Mouse (Mus musculus): Measurements from ENCODE around the gene Arl6ip1. TPM values are rescaled to one million over a fixed set of nuclear protein-coding genes. Genes with fewer than 3 reads are reported as not detected.
"Not testable (repeated sequence)": the region's sequence is repeated elsewhere in the genome, so short reads cannot be mapped to it uniquely, and the experiment has no call there.

Arl6ip1 gene
- polyA plus RNA-seq (2016; fragmentation: Nextera tagmentation; extraction: Ambion mirVana): 369 and 385 TPM in 2 replicates

DNA sequence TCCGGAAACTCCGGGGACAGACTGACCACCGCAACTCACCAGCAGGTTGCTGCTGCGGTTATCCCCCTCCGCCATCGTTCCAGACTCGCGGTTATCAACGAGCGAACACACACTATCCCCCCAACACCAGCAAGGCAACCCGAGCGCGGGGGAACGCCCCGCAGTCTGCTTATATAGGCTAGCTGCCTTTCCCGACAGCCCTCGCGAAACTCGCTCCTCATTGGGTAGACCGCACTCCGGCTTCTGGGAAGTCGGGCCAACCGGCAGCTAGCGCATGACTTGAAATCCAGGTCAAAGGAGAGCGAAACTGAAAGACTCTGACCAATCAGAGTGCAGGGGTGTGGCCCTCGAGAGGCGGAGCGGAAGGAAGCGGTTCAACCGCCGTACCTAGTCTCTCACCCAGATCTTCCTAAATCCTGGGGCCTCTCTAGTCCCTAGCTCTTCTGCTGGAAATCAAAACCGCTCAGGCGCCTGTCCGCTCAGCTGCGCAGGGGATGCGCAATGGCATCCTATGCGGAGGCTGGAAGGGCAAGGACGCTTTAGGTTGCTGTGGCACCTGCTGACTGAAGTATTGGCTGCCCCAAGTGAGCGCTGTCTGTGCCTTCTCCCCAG is at the start of gene Arl6ip1:
Arl6ip1 (minus strand) TSS at position 233 of the 612 bp plus-strand sequence.
- Histone ChIP-seq H3K27ac (ENCODE audit: poor library complexity, severe bottlenecking) (peak within 1 kb of the TSS; percentile 93), H3K27me3 (replicated peaks) (no peaks in the 10 kb centered on the region), H3K36me3 (peaks cover 24% of the 10 kb centered on the region), H3K4me2 (peak within 1 kb of the TSS; percentile 89), H3K9me3 (replicated peaks) (no peaks in the 10 kb centered on the region), H3K4me1 (replicated peaks) (peaks cover 30% of the 10 kb centered on the region), H3K9ac (peak within 1 kb of the TSS; percentile 92), H3K4me3 (peak within 1 kb of the TSS; percentile 96)
- under 1% methylated on average over 39 of the region's 39 CpGs for WGBS
- ATAC-seq (ENCODE audit: insufficient number of reproducible peaks, low FRiP score): peak; percentile 99

DNA sequence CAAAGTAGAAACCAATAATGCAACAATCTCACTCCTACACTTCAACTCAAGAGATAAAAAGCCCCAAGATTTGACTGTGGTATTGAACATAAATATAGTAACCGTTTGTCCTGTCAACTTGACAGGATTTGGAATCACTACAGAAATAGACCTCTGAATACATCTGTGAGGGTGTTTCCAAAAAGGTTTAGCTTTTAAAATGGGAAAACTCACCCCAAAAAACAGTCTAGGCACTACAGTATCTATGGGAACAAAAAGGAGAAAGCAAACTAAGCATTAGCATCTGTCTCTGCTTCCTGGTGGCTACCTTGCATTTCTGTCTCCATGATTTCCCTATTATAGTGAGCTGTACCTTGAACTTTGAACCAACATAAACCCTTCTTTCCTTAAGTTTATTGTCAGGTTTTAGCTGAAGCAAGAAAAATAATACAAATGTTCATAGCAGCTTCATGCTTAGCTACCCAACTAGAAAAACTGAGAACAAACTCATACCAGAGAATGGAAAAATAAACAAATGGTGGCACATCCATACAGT is 46.4 kb upstream of the Arl6ip1 start:
- Histone ChIP-seq H3K27ac (ENCODE audit: poor library complexity, severe bottlenecking) (no peak overlapping the region), H3K4me3 (no peak overlapping the region), H3K9me3 (replicated peaks) (no peaks in the 10 kb centered on the region), H3K4me1 (replicated peaks) (peaks cover 7% of the 10 kb centered on the region), H3K4me2 (no peak overlapping the region), H3K27me3 (replicated peaks) (no peaks in the 10 kb centered on the region), H3K9ac (no peak overlapping the region), H3K36me3 (peaks cover 55% of the 10 kb centered on the region)
- no peak for ATAC-seq (ENCODE audit: insufficient number of reproducible peaks, low FRiP score)
- WGBS: 57% methylated on average over 1 of the region's 1 CpGs

DNA sequence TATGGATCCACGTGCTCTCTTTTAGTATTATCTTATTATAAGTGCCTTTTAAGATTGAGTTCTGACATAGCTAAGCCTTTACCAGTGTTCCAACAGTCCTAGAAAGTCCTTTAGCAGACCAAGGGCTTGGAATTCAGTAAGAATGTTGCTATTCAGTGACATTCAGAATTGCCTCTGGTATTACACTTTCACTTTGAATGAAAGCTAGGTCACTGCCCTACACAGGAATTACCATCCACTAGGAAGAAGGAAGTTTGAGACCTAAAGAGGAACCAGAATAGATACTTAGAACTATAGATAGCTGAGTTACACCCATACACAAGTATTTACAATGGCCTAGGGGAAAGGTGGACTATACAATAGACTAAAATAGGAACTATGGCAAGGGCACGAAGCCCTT is 40.7 kb upstream of the Arl6ip1 start:
- 83% methylated on average over 2 of the region's 2 CpGs for WGBS
- peaks cover 62% of the 10 kb centered on the region for H3K36me3 ChIP-seq
- ATAC-seq (ENCODE audit: insufficient number of reproducible peaks, low FRiP score); H3K27me3 ChIP-seq (replicated peaks); H3K9ac ChIP-seq; H3K4me2 ChIP-seq; H3K4me1 ChIP-seq (replicated peaks); H3K27ac ChIP-seq (ENCODE audit: poor library complexity, severe bottlenecking); H3K9me3 ChIP-seq (replicated peaks); H3K4me3 ChIP-seq: not testable (repeated sequence)

DNA sequence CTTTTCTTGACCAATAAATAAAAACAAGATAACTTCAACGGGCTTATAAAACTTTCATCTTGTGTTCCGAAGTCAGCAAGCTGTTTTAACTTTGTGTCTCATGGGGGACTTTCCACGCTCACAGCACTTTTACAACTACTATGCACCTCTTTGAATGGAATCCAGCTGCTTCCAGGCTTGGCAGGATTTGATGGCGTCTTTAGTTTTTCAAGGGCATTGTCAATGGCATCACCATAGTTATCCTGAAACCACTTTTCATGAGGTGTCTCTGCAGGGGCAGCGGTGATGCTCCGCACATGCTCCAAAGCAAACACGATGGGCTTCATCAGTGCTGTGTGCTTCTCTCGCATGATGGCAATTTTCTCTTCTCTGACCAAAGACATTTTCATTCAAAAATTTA is 33.5 kb upstream of the Arl6ip1 start:
- Histone ChIP-seq H3K4me1 (replicated peaks) (no peaks in the 10 kb centered on the region), H3K9me3 (replicated peaks) (no peaks in the 10 kb centered on the region), H3K4me3 (no peak overlapping the region), H3K9ac (no peak overlapping the region), H3K27me3 (replicated peaks) (no peaks in the 10 kb centered on the region), H3K36me3 (peaks cover 53% of the 10 kb centered on the region), H3K4me2 (no peak overlapping the region), H3K27ac (ENCODE audit: poor library complexity, severe bottlenecking) (no peak overlapping the region)
- 91% methylated on average over 8 of the region's 8 CpGs for WGBS
- ATAC-seq (ENCODE audit: insufficient number of reproducible peaks, low FRiP score): no peak

DNA sequence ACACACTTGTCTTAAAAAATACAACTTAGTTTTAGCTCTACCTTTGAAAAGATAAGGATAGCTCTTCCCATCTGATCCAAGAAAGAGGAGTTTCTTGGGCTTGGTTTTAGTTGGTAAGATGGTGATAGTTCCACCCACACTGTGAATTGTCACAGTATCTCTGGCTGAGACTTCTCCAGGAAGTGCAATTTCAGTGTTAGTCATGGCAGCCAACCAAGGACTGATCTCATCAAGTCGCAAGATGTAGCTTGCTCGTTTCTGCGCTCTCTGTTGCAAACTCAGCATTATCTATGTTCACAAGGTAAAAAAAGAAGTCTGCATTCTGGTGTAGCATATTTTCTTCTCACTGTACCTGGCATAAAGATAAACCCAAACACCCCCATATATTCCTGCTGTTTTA is 30.7 kb upstream of the Arl6ip1 start:
- H3K4me3 ChIP-seq: no peak overlapping the region
- WGBS: 86% methylated on average over 3 of the region's 3 CpGs
- no peaks in the 10 kb centered on the region for H3K27me3 ChIP-seq (replicated peaks)
- peaks cover 5% of the 10 kb centered on the region; the same call in 1 of the 2 replicates for H3K4me1 ChIP-seq (replicated peaks)
- no peak overlapping the region for H3K9ac ChIP-seq
- H3K27ac ChIP-seq (ENCODE audit: poor library complexity, severe bottlenecking): no peak overlapping the region
- peaks cover 57% of the 10 kb centered on the region for H3K36me3 ChIP-seq
- ATAC-seq (ENCODE audit: insufficient number of reproducible peaks, low FRiP score): no peak
- H3K4me2 ChIP-seq: no peak overlapping the region
- H3K9me3 ChIP-seq (replicated peaks): no peaks in the 10 kb centered on the region

DNA sequence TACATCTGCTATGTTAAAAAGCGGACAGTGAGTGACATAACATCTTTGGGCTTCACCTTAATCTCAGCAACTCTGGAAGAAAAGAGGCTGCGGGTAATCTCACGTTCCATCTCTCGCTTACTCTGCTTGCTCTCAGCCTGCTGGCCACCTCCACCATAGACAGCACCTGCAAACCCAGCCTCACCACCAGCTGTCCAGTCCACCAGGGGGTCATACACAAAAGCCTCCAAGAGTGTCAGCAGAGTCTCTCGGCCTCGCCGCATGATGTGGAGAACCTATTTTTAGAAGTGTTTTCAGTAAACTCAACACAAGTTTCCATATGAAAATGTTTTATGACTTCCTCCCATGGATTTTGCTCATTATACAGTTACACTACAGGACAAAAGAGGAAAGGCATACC is 27.0 kb upstream of the Arl6ip1 start:
- Histone ChIP-seq H3K27ac (ENCODE audit: poor library complexity, severe bottlenecking) (no peak overlapping the region), H3K9ac (no peak overlapping the region), H3K4me2 (no peak overlapping the region), H3K36me3 (peaks cover 77% of the 10 kb centered on the region), H3K9me3 (replicated peaks) (no peaks in the 10 kb centered on the region), H3K27me3 (replicated peaks) (no peaks in the 10 kb centered on the region), H3K4me1 (replicated peaks) (peaks cover 5% of the 10 kb centered on the region; the same call in 1 of the 2 replicates), H3K4me3 (no peak overlapping the region)
- no peak for ATAC-seq (ENCODE audit: insufficient number of reproducible peaks, low FRiP score)
- 78% methylated on average over 7 of the region's 7 CpGs for WGBS

DNA sequence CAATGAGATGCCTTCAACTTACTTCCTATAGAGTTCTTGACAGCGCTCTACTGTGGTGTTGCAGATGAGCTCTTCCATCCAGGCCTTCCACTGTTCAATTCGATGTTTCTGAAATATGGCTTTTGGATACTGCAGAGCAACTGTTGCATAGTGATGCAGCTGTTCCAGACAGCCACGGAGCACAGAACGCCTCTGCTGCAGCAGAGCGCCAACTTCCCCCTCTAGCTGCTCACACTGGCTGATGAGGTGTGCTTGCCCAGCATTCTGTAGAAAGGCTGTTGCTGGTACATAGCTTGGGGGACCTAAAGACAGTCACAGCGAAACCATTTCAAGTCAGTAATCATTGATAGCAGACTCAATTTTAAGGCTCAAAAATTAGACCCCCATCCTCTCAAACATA is 24.7 kb upstream of the Arl6ip1 start:
- 94% methylated on average over 6 of the region's 6 CpGs for WGBS
- H3K9me3 ChIP-seq (replicated peaks): no peaks in the 10 kb centered on the region
- H3K27ac ChIP-seq (ENCODE audit: poor library complexity, severe bottlenecking): no peak overlapping the region
- no peak overlapping the region for H3K9ac ChIP-seq
- no peak overlapping the region for H3K4me2 ChIP-seq
- peaks cover 74% of the 10 kb centered on the region for H3K36me3 ChIP-seq
- ATAC-seq (ENCODE audit: insufficient number of reproducible peaks, low FRiP score): no peak
- H3K4me1 ChIP-seq (replicated peaks): peaks cover 5% of the 10 kb centered on the region; the same call in 1 of the 2 replicates
- H3K27me3 ChIP-seq (replicated peaks): no peaks in the 10 kb centered on the region
- no peak overlapping the region for H3K4me3 ChIP-seq

DNA sequence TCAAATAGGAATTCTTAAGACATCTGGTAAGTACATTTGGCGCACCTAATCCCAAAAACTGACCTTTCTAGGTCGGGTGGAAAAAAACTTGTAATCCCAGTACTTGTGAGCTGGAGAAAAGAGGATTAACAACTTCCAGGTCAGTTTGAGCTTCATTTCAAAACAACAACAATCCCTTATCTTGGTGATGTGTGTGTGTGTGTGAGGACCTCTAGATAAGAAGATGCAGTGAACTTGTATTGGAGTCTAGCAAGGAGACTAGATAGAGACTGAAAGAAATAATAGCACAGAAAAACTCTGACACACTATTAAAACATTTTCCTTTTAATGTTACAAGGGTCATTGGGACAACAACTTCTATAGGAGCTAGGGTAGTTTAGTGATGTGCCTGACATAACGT is 14.1 kb upstream of the Arl6ip1 start:
- H3K36me3 ChIP-seq: peaks cover 62% of the 10 kb centered on the region
- no peak overlapping the region for H3K4me3 ChIP-seq
- H3K27ac ChIP-seq (ENCODE audit: poor library complexity, severe bottlenecking): no peak overlapping the region
- no peaks in the 10 kb centered on the region for H3K4me1 ChIP-seq (replicated peaks)
- H3K9ac ChIP-seq: no peak overlapping the region
- H3K9me3 ChIP-seq (replicated peaks): no peaks in the 10 kb centered on the region
- no peak for ATAC-seq (ENCODE audit: insufficient number of reproducible peaks, low FRiP score)
- WGBS: 78% methylated on average over 3 of the region's 3 CpGs
- H3K4me2 ChIP-seq: no peak overlapping the region
- no peaks in the 10 kb centered on the region for H3K27me3 ChIP-seq (replicated peaks)

DNA sequence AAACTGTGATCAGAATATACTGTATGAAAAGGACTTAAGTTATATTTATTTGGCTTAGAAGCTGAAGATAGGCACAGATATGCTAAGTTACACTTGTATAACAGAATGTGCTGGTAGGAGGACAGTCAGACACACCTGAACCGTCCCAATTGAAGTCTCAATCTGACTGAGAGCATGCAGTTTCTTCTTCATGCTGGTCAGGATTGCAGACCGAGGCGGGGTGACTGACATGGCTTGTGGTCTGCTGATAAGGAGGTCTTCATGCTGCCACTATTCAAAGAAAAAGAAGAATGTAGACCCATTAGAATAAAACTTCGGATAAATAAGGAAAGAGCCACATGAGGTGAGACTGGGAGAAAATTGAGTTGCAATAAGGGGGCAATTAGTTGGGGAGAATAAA is 13.7 kb upstream of the Arl6ip1 start:
- Histone ChIP-seq H3K27ac (ENCODE audit: poor library complexity, severe bottlenecking) (no peak overlapping the region), H3K9ac (no peak overlapping the region), H3K4me1 (replicated peaks) (no peaks in the 10 kb centered on the region), H3K27me3 (replicated peaks) (no peaks in the 10 kb centered on the region), H3K36me3 (peaks cover 61% of the 10 kb centered on the region), H3K4me2 (no peak overlapping the region), H3K9me3 (replicated peaks) (no peaks in the 10 kb centered on the region), H3K4me3 (no peak overlapping the region)
- WGBS: 68% methylated on average over 4 of the region's 4 CpGs
- ATAC-seq (ENCODE audit: insufficient number of reproducible peaks, low FRiP score): no peak

DNA sequence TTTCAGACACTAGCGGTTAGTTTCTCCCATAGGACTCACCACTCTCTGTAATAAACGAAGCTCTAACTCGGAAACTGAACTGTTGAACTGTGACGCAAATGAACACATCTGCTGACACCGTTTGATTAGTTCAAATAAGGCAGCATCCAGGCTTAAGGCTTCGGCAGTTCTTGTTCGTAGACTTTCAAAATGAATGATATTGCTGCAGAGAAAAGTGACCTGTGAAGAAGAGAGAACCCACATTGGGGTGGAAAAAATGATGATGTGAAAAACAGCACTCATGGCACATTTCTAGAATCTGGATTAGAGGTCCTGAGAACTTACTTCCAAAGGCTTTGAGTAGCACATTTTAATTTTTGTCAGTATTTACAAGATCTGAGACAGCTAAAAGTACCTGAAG is 11.8 kb upstream of the Arl6ip1 start:
- Histone ChIP-seq H3K9ac (no peak overlapping the region), H3K36me3 (peaks cover 70% of the 10 kb centered on the region), H3K27me3 (replicated peaks) (no peaks in the 10 kb centered on the region), H3K27ac (ENCODE audit: poor library complexity, severe bottlenecking) (no peak overlapping the region), H3K9me3 (replicated peaks) (no peaks in the 10 kb centered on the region), H3K4me3 (no peak overlapping the region), H3K4me2 (no peak overlapping the region), H3K4me1 (replicated peaks) (no peaks in the 10 kb centered on the region)
- no peak for ATAC-seq (ENCODE audit: insufficient number of reproducible peaks, low FRiP score)
- 94% methylated on average over 7 of the region's 7 CpGs for whole genome bisulfite sequencing

DNA sequence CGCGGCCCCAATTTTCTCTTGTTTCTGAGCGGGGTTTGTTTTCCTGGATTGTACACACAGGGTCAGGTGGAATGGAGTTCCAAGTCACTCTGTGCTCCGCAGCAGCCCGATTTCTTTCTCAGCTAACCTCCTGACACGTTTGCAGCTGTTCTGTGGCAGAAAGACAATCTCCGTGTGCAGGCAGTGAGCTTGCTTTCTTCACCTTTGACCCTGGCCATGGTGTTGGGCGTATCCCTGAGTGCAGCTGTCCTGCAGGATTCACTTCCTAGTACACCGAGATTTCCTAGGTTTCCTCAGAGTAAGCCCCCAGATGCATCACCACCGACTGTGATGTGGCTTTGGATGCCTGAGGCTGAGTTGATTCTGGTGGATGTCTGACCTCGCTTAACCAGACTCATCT is 5.7 kb upstream of the Arl6ip1 start:
- H3K27ac ChIP-seq (ENCODE audit: poor library complexity, severe bottlenecking): no peak overlapping the region
- ATAC-seq (ENCODE audit: insufficient number of reproducible peaks, low FRiP score): no peak
- WGBS: 90% methylated on average over 11 of the region's 11 CpGs
- no peak overlapping the region for H3K9ac ChIP-seq
- H3K36me3 ChIP-seq: peaks cover 57% of the 10 kb centered on the region
- peaks cover 6% of the 10 kb centered on the region; the same call in 1 of the 2 replicates for H3K4me1 ChIP-seq (replicated peaks)
- H3K9me3 ChIP-seq (replicated peaks): no peaks in the 10 kb centered on the region
- no peaks in the 10 kb centered on the region for H3K27me3 ChIP-seq (replicated peaks)
- no peak overlapping the region for H3K4me3 ChIP-seq
- no peak overlapping the region for H3K4me2 ChIP-seq
